Mouse (Mus musculus) regulatory T cell (primary cell): Measurements from ENCODE around the gene Abca14.
"Not testable (repeated sequence)": the region's sequence is repeated elsewhere in the genome, so short reads cannot be mapped to it uniquely, and the experiment has no call there.

ENCODE experiments used
- in situ Hi-C: fragments of 300-600 bp; cut with MboI, MseI; formaldehyde crosslinking; loops from one replicate; pipeline ENCODE4 v1.15.1; 2025; ENCODE audit warnings: high pct_unique_total_duplicates

Gene Abca14

GRCm38 (mm10) chr7:120201771-120202170 is 2.0 kb upstream of the Abca14 start, which contains the start of gene Crym:
TSS of gene Crym (minus strand) at chr7:120202111.
- in situ Hi-C loops = no loop called here

GRCm38 (mm10) chr7:120205989-120206388 is 2.2 kb downstream of the Abca14 start:
- in situ Hi-C loops = no loop called here

GRCm38 (mm10) chr7:120228541-120228940 is 24.8 kb downstream of the Abca14 start:
- in situ Hi-C loops = no loop called here

- in situ Hi-C loops = no loop called here
Measured at GRCm38 (mm10) chr7:120241092-120241491, 37.3 kb downstream of the Abca14 start.

- in situ Hi-C loops = no loop called here
Measured at GRCm38 (mm10) chr7:120271135-120271991, 67.6 kb downstream of the Abca14 start.

GRCm38 (mm10) chr7:120272110-120272509 is 68.3 kb downstream of the Abca14 start:
- in situ Hi-C loops = no loop called here

GRCm38 (mm10) chr7:120285286-120285685 is 81.5 kb downstream of the Abca14 start:
- in situ Hi-C loops = loop anchor here (25.0 kb wide), 1 partner anchor 1302 kb away; no protein-coding TSS in a partner anchor

GRCm38 (mm10) chr7:120316086-120316485 is 112.3 kb downstream of the Abca14 start:
- in situ Hi-C loops = no loop called here

GRCm38 (mm10) chr7:120322963-120323362 is 119.2 kb downstream of the Abca14 start:
- in situ Hi-C loops = no loop called here

- in situ Hi-C loops = not testable (repeated sequence)
Measured at GRCm38 (mm10) chr7:120325911-120326310, 122.2 kb downstream of the Abca14 start.

- in situ Hi-C loops = no loop called here
Measured at GRCm38 (mm10) chr7:120327220-120328073, 123.7 kb downstream of the Abca14 start.

GRCm38 (mm10) chr7:120328087-120328793 is 124.5 kb downstream of the Abca14 start, which contains the start of gene Abca15:
TSS of gene Abca15 (plus strand) at chr7:120328670.
- in situ Hi-C loops = no loop called here

GRCm38 (mm10) chr7:120361159-120361558 is 157.4 kb downstream of the Abca14 start:
- in situ Hi-C loops = no loop called here
